Mouse (Mus musculus) spleen, adult 2 months (tissue): Measurements from ENCODE around the gene Zfp804a. TPM values are rescaled to one million over a fixed set of nuclear protein-coding genes. Genes with fewer than 3 reads are reported as not detected.

ENCODE experiments used
- DNase-seq, 2 experiments: peaks; one replicate each; pipeline versions ENCODE4 v3.0.0 to v3.0.0-alpha.2; 2012 to 2021; ENCODE audit warnings: low spot score in 2 of 2, low read depth in 1 of 2
- H3K27ac ChIP-seq: fragments of 200-500 bp; 2 replicates; pipeline ENCODE4 v1.5.1; 2012; ENCODE audit warnings: low read length, inconsistent platforms; ENCODE audit not compliant: insufficient read depth
- H3K27me3 ChIP-seq: fragments of 200-500 bp; 2 replicates; pipeline ENCODE4 v1.6.1; 2012; ENCODE audit warnings: mild to moderate bottlenecking, moderate library complexity, low read length, inconsistent platforms; ENCODE audit not compliant: control insufficient read depth, insufficient read depth
- H3K36me3 ChIP-seq: fragments of 200-500 bp; 2 replicates; pipeline ENCODE4 v1.6.1; 2012; ENCODE audit warnings: mild to moderate bottlenecking, low read length, inconsistent platforms; ENCODE audit not compliant: control insufficient read depth, insufficient read depth
- H3K4me1 ChIP-seq: fragments of 200-500 bp; 2 replicates; pipeline ENCODE4 v1.6.1; 2011; ENCODE audit warnings: inconsistent platforms; ENCODE audit not compliant: control insufficient read depth, insufficient read depth, insufficient read length
- H3K4me3 ChIP-seq: fragments of 200-500 bp; 2 replicates; pipeline ENCODE4 v1.5.1; 2011; ENCODE audit warnings: mild to moderate bottlenecking, inconsistent platforms; ENCODE audit not compliant: insufficient read depth, insufficient read length; ENCODE audit errors: extremely low read depth
- CTCF ChIP-seq: fragments of 200-500 bp; IDR thresholded peaks from 2 replicates; pipeline ENCODE4 v1.5.1; 2011; ENCODE audit warnings: mild to moderate bottlenecking, inconsistent platforms; ENCODE audit not compliant: insufficient read depth, insufficient read length, insufficient replicate concordance; ENCODE audit errors: extremely low read depth
- POLR2A ChIP-seq: fragments of 200-500 bp; IDR thresholded peaks from 2 replicates; pipeline ENCODE4 v1.6.1; 2011; ENCODE audit warnings: low read depth, low read length, inconsistent platforms
- WGBS: fragments of 180-500 bp; shearing (Covaris S2); methylation state at CpG from one replicate; pipeline ENCODE4 v1.1.7; 2018; 5-methylcytosine and 5-hydroxymethylcytosine counted together
- polyA plus RNA-seq: library from polyadenylated mRNA; depleted of rRNA; stranded (reverse); fragments of >200 nt; gene quantifications from 2 replicates; pipeline ENCODE4 v1.2.3, GENCODE M21; 2012

Gene Zfp804a
- polyA plus RNA-seq, 1 experiment, result not detected

DNA sequence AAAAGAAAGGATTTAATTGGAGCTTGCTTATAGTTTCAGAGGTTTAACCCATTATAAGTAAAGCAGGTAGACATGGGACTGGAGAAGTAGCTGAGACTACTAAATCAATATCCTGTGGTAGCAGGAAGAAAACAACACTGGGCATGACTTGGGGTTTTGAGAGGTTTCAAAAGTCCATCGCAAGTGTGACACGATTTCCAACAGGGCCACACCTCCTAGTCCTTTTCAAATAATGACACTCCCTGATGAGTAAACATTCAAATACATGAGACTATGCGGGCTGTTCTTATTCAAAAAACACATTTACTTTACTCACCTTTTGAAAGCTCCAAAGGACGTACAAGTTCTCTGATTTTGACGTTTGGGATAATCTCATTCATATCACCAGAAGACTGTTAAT lies 146.9 kb downstream of the Zfp804a start:
- Histone ChIP-seq H3K4me1 (no peaks in the 10 kb centered on the region), H3K4me3 (no peak overlapping the region), H3K36me3 (no peaks in the 10 kb centered on the region), H3K27me3 (no peaks in the 10 kb centered on the region), H3K27ac (no peak overlapping the region)
- no peak for DNase-seq
- WGBS, result 87% methylated on average over 5 of the region's 5 CpGs
- TF ChIP-seq CTCF, result no peak
- TF ChIP-seq POLR2A, result no peak

GRCm38 (mm10) chr2:82200616-82201015 lies 147.6 kb downstream of the Zfp804a start:
- 72% methylated on average over 5 of the region's 5 CpGs for WGBS
- no peaks in the 10 kb centered on the region for H3K36me3 ChIP-seq
- TF ChIP-seq POLR2A (no peak), CTCF (no peak)
- H3K27me3 ChIP-seq, result no peaks in the 10 kb centered on the region
- no peak overlapping the region for H3K27ac ChIP-seq
- H3K4me3 ChIP-seq, result no peak overlapping the region
- no peak for DNase-seq
- no peaks in the 10 kb centered on the region for H3K4me1 ChIP-seq

GRCm38 (mm10) chr2:82210605-82211004 lies 157.6 kb downstream of the Zfp804a start:
- H3K27me3 ChIP-seq, result no peaks in the 10 kb centered on the region
- H3K36me3 ChIP-seq, result no peaks in the 10 kb centered on the region
- DNase-seq, result no peak
- 89% methylated on average over 1 of the region's 1 CpGs for whole genome bisulfite sequencing
- no peak overlapping the region for H3K4me3 ChIP-seq
- no peaks in the 10 kb centered on the region for H3K4me1 ChIP-seq
- H3K27ac ChIP-seq, result no peak overlapping the region
- no peak for TF ChIP-seq POLR2A
- no peak for TF ChIP-seq CTCF

GRCm38 (mm10) chr2:82211972-82212371 lies 158.9 kb downstream of the Zfp804a start:
- H3K27ac ChIP-seq, result no peak overlapping the region
- no peaks in the 10 kb centered on the region for H3K27me3 ChIP-seq
- no peaks in the 10 kb centered on the region for H3K36me3 ChIP-seq
- no peak overlapping the region for H3K4me3 ChIP-seq
- 80% methylated on average over 1 of the region's 1 CpGs for WGBS
- TF ChIP-seq CTCF, result no peak
- DNase-seq, result no peak
- no peaks in the 10 kb centered on the region for H3K4me1 ChIP-seq

DNA sequence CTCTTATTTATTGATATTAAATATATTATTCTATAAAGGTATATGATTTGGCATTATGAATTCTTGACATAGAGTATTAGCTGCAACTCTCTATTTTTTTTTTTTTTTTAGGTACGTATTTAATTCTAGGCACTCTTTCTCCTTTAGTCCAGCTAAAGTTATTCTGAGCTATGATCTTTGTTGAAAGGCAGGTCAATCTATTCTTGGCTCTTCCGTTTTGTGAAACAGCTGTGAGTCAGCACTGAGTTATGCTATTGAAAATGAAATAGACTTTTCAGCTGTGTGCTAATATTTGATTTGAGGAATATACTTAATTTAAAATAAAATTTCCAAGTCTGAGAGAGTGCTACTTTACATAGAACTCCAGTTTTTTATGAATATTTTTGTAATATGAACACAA lies 164.9 kb downstream of the Zfp804a start:
- H3K4me1 ChIP-seq, result no peaks in the 10 kb centered on the region
- DNase-seq, result no peak
- no peak overlapping the region for H3K4me3 ChIP-seq
- H3K27ac ChIP-seq, result no peak overlapping the region
- TF ChIP-seq POLR2A, result no peak
- TF ChIP-seq CTCF, result no peak
- WGBS, result 75% methylated on average over 2 of the region's 2 CpGs
- no peaks in the 10 kb centered on the region for H3K27me3 ChIP-seq
- H3K36me3 ChIP-seq, result no peaks in the 10 kb centered on the region

- Histone ChIP-seq H3K27ac (no peak overlapping the region), H3K27me3 (no peaks in the 10 kb centered on the region), H3K36me3 (no peaks in the 10 kb centered on the region), H3K4me3 (no peak overlapping the region), H3K4me1 (no peaks in the 10 kb centered on the region)
- no peak for DNase-seq
- TF ChIP-seq CTCF, result no peak
- TF ChIP-seq POLR2A, result no peak
Observed at GRCm38 (mm10) chr2:82246020-82246419, 193.0 kb downstream of the Zfp804a start.

DNA sequence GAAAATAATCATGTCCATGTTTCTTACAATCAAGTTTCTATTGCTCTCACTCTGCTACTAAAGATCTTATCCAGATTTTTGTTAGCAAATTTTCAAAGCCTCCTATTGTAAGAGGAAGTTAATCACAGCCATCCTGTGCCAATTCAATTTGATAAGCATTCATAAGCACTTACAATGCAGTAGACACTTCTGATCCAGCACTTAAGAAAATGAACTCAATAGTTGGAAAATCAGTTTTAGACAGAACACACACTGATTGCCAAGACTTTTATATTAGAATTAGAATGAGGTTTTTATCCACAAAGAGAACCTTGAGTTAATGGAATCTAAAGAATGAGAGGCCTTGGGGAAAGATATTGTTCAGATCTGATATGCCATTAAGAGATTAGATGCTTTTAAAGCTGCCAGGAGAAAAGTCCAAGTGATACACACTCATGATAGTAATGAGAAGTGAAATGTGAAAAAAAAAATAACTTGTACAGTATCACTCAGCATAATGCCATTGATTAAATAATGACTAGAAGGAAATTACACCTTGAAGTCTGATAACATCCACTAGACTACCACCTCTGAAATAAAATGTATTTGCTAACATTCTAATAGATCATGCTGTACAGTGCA lies 194.0 kb downstream of the Zfp804a start:
- Histone ChIP-seq H3K36me3 (no peaks in the 10 kb centered on the region), H3K4me1 (no peaks in the 10 kb centered on the region), H3K27me3 (no peaks in the 10 kb centered on the region), H3K4me3 (no peak overlapping the region), H3K27ac (no peak overlapping the region)
- no peak for TF ChIP-seq POLR2A
- no peak for TF ChIP-seq CTCF
- no peak for DNase-seq
